Mouse (Mus musculus): ENCODE results near the gene Myo1c.
A peak's percentile ranks its signal among the peaks of the same experiment; 100 is the strongest.
"Not testable (repeated sequence)": the region's sequence is repeated elsewhere in the genome, so short reads cannot be mapped to it uniquely, and the experiment has no call there.

The Myo1c gene

GRCm38 (mm10) chr11:75669176-75669852 lies 19.0 kb downstream of the Myo1c start:
- no peak for DNase-seq (ENCODE audit: low spot score)

- no peak for DNase-seq (ENCODE audit: low spot score)
These were observed 19.5 kb downstream of the Myo1c start for GRCm38 (mm10) chr11:75669853-75670200.

- no peak for DNase-seq (ENCODE audit: low spot score)
These were observed 21.3 kb downstream of the Myo1c start for GRCm38 (mm10) chr11:75671426-75672180.

GRCm38 (mm10) chr11:75673411-75673810 lies 23.1 kb downstream of the Myo1c start:
- no peak for DNase-seq (ENCODE audit: low spot score)

GRCm38 (mm10) chr11:75674875-75675274 lies 24.6 kb downstream of the Myo1c start:
- no peak for DNase-seq (ENCODE audit: low spot score)

- DNase-seq (ENCODE audit: low spot score) = no peak
These were observed 27.8 kb downstream of the Myo1c start for GRCm38 (mm10) chr11:75677881-75678746.

- peak; percentile 94 for DNase-seq (ENCODE audit: low spot score)
These were observed 28.6 kb downstream of the Myo1c start, which contains the start of gene Crk for GRCm38 (mm10) chr11:75678747-75679438. Gene Crk, plus strand, starts transcription at chr11:75679259.

GRCm38 (mm10) chr11:75679439-75680171 lies 29.3 kb downstream of the Myo1c start:
- peak; percentile 54 for DNase-seq (ENCODE audit: low spot score)

- DNase-seq (ENCODE audit: low spot score) = no peak
These were observed 34.2 kb downstream of the Myo1c start for GRCm38 (mm10) chr11:75684462-75684861.

- no peak for DNase-seq (ENCODE audit: low spot score)
These were observed 34.7 kb downstream of the Myo1c start for GRCm38 (mm10) chr11:75684956-75685355.

- no peak for DNase-seq (ENCODE audit: low spot score)
These were observed 37.2 kb downstream of the Myo1c start for GRCm38 (mm10) chr11:75687343-75687993.

- no peak for DNase-seq (ENCODE audit: low spot score)
These were observed 37.8 kb downstream of the Myo1c start for GRCm38 (mm10) chr11:75688132-75688531.

GRCm38 (mm10) chr11:75689977-75690376 lies 39.7 kb downstream of the Myo1c start:
- DNase-seq (ENCODE audit: low spot score) = no peak

- no peak for DNase-seq (ENCODE audit: low spot score)
These were observed 40.7 kb downstream of the Myo1c start for GRCm38 (mm10) chr11:75691047-75691446.

GRCm38 (mm10) chr11:75693570-75693969 lies 43.3 kb downstream of the Myo1c start:
- no peak for DNase-seq (ENCODE audit: low spot score)

- not testable (repeated sequence) for DNase-seq (ENCODE audit: low spot score)
These were observed 47.2 kb downstream of the Myo1c start for GRCm38 (mm10) chr11:75697464-75697863.

GRCm38 (mm10) chr11:75700557-75700956 lies 50.3 kb downstream of the Myo1c start:
- DNase-seq (ENCODE audit: low spot score) = no peak

GRCm38 (mm10) chr11:75702761-75703160 lies 52.5 kb downstream of the Myo1c start:
- DNase-seq (ENCODE audit: low spot score) = no peak

- DNase-seq (ENCODE audit: low spot score) = no peak
These were observed 53.4 kb downstream of the Myo1c start for GRCm38 (mm10) chr11:75703748-75704147.

GRCm38 (mm10) chr11:75713949-75714348 lies 63.6 kb downstream of the Myo1c start:
- DNase-seq (ENCODE audit: low spot score) = no peak

- DNase-seq (ENCODE audit: low spot score) = no peak
These were observed 65.3 kb downstream of the Myo1c start for GRCm38 (mm10) chr11:75715556-75715955.

Data from left cerebral cortex, adult 11 months (tissue).